Mouse (Mus musculus) bone marrow, adult 2 months (tissue): ENCODE results near the gene 1110051M20Rik.

Source experiments
- CTCF ChIP-seq: fragments of 200-500 bp; IDR thresholded peaks from 2 replicates; pipeline ENCODE4 v1.5.1; 2011; ENCODE audit warnings: low read length, control low read depth; ENCODE audit not compliant: control insufficient read depth, insufficient read depth
- POLR2A ChIP-seq: fragments of 200-500 bp; IDR thresholded peaks from 2 replicates; pipeline ENCODE4 v1.6.1; 2011; ENCODE audit warnings: low read depth, mild to moderate bottlenecking, control low read depth, low read length, borderline replicate concordance; ENCODE audit not compliant: control insufficient read depth

GRCm38 (mm10) chr2:91258054-91258453 is 186.4 kb downstream of the 1110051M20Rik start:
- TF ChIP-seq CTCF (no peak), POLR2A (no peak)
